Mouse (Mus musculus): ENCODE measurements at regions not wholly inside any gene's neighbourhood (a gene's known extent, or its start where the extent isn't known, plus 50 kb on each side); places are given as distances from the start of the nearest gene placed in this dataset.

DNA sequence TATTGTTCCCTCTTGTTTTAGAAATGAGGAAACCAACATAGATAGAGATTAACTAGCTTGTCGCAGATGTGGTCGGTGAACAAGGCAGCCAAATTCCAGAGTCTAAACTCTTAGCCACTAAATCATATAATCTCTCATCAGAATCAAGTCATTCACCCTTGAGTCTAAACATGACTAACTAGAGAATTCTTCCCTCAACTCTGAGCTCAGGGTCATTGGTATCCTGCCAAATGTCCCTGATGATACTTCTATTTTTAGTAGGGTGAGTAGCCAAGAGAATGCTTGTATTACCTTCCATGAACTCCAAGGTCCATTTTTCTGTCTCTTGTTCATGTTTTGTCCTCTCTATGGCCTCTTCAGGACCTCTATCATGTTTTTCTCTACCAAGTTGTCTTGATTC is 174.9 kb upstream of the Tars start:
- TF ChIP-seq CTCF (conservative IDR thresholded peaks at IDR 0.05; ENCODE audit: low read length) = no peak
- TF ChIP-seq NANOG (IDR thresholded peaks at IDR 0.05; ENCODE audit: borderline replicate concordance, low read length) = no peak
